Mouse (Mus musculus) spleen, adult 18-20 months (tissue): Measurements from ENCODE around the gene Ndnf.
A peak's percentile ranks its signal among the peaks of the same experiment; 100 is the strongest.

ENCODE experiments used
- DNase-seq, 2 experiments: peaks; one replicate each; pipeline ENCODE4 v3.0.0; 2022; ENCODE audit warnings: mixed read lengths in 2 of 2

Ndnf gene

DNA sequence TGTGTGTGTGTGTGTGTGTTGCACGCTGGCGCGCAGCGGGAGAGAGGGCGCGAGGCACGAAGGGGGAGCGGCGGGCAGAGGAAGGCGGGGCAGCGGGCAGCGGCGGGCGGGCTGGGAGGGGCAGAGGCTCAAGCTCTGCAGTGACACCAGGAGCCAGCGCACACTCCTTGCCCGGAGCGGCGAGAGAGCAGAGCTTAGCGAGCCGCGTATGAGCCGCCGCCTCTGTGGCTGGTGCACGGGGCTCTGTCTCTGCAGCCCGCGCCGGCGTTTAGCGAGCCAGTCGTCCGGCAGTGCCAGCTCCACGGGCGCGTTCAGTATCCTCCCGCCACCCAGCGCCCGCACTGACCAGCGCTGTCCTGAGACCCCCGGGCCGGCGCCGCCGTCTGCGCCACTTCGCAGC, at the start of gene Ndnf:
TSS of gene Ndnf (plus strand) at position 140 of the 400 bp plus-strand sequence.
- peak; percentile 36 to 49 for DNase-seq

DNA sequence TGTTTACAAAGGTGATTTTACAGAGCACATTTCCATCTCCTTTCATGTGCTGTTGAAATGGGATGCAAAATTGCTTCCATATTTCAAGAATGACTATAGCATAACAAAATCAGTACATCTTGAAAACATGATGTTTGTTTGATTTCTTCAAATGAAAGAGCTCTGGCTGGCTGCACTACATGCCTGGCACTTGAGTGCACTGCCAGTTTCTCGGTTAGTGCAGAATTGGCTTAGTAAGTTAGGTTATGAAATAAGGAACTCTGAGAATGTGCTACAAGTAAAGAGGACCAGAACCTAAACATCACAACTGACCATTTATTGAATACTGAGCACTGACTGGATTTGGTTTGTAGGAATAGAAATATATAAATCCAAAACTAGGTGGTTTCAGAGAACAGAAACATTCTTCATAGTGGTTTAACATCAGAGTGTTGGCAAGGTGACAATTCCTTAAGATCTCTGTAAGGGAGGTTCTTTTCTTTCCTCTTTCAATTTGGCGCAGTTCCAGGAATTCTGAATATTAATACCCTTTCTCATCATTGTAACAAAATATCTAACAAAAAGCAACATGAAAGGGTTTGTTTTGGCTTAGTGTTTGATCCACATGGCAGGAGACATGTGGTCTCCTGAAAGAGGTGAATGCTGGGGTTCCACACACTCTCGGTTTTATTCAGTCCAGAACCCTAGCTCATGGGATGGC, 48.2 kb upstream of the Ndnf start:
- no peak for DNase-seq

DNA sequence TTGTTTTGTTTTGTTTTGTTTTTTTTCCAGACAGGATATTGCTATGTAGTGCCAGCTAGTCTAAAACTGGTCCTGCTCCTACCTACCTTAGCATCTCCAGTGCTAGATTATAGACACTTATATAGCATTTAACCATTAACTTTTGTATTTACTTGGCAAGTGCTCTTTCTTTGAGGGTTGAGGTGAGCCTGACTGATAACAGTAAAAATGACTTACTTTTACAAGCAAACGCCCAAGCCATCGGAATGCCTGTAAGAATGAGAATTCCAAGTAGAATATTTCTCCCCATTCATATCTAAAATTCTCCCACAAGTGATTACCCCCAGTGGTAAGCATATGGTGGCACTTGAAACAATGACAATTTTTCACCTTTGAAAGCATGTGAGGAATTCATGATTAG, 40.8 kb upstream of the Ndnf start:
- DNase-seq: no peak

DNA sequence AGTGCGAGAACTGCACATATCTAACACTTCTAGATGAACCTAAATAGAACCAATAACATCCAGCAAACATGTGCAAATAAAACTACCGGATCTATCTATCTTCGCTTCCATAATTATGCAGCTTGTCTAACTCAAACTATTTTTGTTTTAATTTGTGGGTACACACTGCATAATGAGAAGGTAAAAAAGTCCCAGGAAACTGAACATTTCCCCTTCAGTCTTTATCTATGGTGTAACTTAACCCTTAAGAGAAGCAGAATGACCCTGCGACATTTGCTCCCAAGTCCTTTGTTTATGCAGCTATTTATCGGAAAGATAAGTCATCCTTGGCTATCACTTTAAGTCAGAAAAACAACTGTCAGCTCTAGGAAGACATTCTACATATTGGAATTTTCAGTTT, 39.2 kb upstream of the Ndnf start:
- DNase-seq: no peak

DNA sequence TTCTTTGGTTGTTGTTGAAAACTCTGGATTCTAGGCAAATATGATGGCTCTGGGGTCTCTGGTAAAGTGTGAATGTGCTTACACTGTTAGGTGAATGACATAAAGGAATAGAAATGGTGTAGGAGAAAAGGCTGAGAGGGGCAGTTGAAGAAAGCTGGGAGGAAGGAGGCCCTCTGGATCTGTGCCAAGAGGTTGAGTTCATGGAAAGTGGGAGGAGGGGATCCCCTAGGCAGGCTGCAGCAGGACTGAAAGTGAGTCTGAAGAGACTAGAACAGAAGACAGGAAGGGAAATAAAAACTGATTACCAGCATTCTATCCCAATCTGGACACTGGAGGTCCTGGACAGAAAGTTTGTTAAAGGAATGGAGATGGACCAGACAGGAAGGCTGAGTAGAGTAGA, 29.0 kb upstream of the Ndnf start:
- DNase-seq: no peak

DNA sequence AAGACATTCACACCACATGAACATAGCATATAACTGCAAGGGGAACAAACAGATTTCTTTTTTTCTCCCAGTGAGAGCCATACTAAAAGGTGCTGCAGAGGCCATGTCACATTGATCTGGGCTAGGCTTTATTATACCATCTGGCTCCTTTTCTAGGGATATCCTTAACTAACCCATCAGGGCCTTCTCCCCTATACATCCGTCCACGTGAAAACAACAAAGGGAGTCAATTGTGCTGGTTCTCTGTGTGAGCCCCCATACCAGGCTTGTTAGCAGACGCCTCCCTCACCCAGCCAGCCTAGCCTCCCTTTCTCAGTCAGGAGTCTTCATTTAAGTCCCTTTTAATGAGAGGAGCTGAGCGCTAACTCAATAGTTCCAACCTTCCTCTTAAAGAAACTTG, 27.3 kb upstream of the Ndnf start:
- no peak for DNase-seq

DNA sequence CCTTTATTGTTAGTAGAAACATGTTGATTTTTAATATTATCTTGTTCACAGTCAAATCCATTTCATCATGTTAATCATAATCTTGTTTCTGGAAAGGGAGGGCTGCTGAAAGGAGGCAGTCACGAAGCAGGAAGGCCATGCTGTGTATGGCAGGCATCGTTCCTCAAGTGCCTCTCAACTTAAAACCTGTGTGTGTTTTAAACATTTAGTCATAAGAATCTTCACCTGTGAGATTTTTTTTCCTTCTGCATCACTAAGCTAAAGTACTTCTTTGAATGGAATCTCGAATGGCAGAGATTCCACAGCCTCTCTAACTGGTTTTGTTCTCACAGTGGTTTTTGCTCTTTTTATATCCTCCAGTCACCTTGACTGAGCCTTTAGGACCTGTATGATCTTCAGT, 25.0 kb upstream of the Ndnf start:
- DNase-seq: no peak

DNA sequence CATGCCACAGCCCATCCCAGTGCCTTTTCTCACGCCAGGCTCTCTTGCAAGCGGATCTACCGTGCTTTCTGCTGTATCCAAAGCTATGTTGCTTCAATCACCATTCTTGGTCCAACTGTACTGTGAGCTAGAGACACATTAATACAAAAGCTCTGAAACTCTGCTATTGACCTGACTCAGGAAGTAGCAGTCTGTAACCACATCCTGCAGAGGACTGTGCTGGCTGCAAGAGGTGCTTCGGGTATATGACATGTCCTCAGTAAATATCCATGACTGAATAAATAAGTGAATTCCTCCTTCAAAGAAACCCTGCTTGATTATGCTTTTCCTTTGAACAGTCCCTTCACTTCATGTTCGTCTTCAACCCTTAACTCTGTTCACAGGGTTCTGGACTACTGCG, 23.7 kb upstream of the Ndnf start:
- DNase-seq: no peak

DNA sequence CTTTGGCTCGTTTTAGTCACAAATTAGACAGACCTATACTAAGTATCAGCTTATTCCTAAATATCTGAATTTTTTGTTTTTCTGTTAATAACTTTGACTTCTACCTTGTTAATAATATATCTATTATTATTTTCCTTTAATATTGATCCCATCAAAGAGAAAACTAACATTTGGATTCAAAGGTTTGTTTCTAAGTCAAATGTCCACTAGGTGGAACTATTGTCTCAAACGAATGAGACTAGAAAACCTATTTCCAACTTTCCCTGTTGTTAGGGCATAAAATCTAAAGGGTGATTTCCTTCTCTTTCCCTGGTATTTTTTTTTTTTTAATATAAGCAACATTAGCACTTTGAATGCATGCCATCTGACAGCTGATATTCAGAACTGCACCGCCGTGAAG, 20.0 kb upstream of the Ndnf start:
- DNase-seq: no peak

DNA sequence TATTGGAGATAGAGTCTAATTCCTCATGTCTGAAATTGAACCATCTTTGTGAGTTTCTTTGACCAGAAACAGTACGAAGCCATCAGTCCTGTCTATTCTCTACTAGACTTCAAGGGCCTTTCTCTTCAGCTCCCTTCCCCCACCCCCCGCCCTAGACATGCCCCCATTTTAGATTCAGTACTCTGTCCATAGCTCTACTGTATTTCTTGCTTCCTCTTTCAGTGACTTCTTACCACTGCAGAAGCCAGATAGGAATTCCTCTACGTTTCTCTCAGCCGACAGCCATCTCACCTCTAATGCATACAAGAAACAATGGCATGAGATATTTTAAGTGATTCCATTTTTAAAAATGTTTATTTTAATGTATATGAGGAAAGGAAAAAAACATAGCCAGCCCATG, 10.1 kb upstream of the Ndnf start:
- DNase-seq: no peak

DNA sequence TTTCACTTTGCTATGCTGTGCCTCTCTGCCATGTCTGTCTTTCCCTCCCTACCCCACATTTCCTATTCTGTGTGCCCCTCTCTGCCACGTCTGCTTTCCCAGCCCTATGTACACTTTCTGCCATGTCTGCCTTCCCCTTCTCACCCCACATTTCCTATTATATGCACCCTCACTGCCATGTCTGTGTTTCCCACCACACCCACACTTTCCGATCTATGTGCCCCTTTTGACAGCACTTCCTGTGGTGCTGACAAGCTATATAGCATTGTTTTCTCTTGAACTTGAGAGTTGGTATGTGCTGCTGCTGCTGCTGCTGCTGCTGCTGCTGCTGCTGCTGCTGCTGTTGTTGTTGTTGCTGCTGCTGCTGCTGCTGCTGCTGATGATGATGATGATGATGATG, 9.3 kb upstream of the Ndnf start:
- DNase-seq: no peak

DNA sequence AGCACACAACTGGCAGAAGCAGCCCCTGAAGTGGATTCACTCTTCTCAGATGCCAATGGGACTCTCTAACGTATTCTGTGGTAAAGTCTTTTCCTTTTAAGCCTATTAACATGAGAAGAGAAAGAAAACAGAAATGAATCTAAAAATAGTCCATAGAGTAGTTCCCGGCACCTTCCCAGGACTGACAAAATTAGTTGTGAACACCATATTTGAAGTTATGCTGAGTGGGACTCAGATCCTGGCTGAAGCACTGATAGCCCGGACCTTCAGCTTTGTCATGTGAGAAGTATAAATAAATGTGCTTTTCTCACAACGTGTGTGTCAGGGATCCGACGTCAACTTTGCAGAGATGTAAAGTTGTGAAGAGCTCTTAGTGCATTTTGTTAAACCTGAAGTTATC, 7.4 kb upstream of the Ndnf start:
- no peak for DNase-seq

DNA sequence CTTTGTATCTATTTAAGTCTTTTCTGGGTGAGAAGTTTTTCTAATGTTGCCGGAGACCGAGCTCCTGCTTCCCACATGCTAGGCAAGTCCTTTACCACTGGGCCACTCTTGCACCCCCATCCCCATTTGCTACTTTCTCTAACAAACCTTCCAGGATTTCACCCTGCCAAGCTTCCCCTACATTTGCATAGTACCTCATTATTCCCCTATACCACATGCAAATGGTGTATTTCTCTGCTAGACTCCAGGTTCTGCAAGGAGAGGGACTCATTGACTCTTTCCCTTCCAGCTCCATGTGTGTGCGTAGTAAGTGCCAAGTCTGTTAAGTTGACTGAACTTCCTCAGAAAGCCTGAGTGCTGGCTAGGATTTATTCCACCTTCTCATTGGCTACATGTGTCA, 5.1 kb upstream of the Ndnf start:
- DNase-seq: no peak

DNA sequence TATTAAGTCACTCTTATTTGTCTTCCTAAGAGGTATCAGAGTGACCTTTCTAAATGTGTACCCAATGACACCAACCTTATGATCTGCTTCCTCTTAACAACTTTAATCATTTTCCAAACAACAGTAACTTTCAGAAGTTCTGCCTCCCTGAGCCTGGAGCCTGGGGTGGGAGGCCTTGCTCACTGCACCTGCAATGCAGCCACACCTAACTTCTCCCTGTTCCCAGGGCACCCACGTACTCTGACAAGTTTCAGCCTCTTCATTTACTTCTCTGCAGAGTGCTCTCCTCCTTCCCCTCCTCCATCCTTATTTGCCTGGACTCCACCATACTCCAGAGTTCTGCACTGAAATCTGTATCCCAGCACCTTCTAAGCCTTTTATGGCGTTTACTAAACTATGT, 1.4 kb upstream of the Ndnf start:
- DNase-seq: no peak

DNA sequence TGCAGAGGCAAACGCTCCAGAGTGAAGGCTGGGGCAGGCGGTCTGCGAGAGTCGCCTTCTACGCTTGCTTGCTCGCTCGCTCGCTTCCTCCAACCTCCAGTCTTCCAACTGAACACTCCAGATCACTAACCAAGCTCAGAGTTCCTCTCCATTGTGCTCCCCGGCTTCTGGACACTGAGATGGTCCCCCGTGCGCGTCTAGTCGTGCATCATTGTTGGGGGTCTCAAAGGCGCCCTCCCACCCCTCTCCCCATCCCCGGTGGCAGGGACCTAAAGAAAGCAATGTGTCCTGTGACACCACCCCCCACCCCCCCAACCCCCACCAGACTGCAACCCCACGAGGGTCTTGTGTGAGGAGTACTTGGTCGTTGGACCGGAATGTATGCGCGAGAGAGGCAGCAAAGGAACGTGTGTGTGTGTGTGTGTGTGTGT, 394 bp upstream of the Ndnf start:
- no peak for DNase-seq

DNA sequence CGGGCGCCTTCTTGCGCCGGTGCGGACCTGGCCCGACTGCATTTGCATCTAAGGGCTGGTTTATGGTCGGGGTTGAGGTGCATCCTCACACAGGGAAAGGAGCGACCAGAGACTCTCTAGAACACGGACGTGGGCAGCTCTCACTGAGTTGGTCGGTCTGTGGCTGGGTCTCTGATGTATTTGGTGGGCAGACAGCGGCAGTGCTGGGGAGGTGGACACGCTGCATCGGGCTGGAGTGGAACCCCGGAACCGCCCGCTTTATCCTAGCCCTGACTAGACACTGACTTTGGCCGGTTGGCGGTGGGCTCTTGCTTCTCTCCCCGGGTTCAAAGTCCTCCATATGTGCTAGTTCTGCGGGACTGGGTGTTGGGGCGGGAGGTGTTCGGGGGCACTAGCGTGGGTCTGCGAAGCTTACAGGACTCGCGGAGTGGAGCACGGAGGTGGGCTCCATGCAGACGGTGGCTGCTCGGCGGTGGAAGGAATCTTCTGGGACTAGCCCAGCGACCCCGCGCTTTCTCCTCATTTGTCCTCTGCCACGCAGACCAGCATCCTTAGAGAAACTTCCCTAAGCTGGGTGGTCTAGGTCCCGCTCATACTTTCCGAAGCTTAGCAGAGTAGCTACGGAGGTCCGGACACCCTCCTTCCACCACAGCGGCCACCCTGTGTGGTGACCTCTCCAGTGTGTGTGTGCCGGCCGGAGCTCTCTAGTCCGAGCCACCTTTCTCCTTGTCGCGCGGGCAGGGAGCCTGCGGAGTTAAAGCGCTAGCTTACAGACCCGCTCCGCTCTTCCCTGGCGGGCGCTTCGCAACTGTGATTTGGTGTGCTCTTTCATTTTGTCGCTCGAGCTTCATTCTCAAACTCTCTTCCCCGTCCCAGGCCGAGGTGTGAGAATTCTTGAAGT, 991 bp downstream of the Ndnf start:
- DNase-seq: peak in 1 of 2 experiments; percentile 13

DNA sequence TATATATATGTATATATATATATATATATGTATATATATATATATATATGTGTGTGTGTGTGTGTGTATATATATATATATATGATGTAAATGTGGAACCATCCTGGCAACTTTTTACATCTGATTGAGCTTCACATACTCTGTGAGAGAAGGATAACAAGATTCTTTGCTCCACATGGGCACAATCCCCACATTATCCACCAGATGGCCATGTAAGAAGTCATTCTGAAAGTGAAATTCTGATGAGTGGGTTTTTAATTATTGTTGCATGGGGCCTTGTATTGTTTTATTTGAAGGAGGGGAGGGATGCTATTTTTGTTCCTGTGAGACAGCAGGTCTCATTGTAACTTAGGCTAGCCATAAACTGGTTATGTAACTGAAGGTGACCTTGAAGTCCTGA, 22.5 kb downstream of the Ndnf start:
- no peak for DNase-seq

DNA sequence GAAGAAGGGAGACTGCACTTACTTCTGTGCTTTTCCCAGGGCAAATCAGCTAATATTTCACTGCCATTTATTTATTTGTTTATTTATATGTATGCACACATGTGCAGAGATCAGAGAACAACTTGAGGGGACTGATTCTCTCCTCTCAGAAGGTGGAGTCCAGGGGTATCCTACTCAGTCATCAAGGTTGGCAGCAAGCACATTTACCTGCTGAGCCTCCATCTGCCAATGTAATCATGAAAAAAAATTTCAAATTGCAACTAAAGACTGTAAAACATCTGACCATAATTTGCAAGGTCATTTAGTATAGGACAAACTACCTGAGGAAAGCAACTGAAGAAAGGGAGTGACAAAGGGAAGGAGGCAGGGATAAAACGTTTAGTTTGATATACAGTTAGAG, 49.3 kb downstream of the Ndnf start:
- no peak for DNase-seq

DNA sequence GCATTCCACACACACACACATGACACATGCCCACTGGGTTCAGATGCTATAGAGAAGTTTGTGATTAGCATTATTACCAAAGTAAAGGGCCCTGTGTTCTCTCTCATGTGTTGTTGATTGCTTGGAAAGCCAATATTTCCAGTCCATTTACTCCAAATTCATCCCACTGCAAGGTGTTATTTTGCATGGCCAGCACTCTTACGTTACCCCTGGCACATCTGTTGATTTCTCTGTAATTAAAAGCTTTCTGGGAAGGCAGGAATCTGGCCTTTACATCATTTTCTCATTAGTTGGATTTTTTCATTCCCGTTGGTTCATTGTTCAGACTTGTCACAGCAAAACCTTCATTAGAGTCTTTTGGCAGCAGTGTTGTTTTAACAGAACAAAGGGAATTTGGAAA, 54.3 kb downstream of the Ndnf start:
- DNase-seq: no peak

DNA sequence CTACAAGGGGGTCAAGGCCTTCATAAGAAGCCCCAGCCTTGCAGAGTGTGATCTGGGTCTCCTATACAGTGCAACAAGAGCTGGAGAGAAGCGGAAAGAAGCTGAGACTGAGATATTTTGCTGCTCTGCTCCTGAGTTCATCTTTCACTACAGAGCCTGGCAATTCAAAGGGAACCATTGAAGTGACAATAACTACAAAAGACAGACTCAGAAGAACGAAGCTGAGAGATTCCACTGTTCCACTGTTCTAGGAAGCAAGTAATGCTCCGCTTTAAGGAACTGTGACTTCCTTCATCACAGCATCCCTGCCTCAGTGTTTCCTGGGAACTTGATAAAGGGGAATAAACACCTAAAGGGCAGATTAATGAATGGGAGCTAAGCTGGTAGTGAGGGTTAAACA, 56.9 kb downstream of the Ndnf start:
- no peak for DNase-seq

DNA sequence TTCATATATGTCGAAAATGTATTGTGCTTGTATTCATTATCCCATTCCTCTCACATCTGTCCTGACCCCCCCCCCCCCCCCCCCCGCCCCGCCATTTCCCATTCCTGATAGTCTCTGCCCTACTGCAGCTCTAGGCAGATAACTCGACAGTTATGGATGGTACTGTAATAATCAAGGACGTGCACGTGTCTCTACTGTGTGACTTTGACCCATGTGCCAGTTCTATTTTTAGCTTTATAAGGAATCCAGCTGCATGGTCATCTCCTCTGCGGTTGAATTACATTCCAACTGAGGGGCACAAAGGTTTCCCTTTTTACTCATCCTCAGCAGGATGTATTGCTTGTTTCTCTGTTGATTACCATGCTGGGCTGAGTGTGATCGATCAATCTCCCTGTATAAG, 68.1 kb downstream of the Ndnf start:
- DNase-seq: no peak

DNA sequence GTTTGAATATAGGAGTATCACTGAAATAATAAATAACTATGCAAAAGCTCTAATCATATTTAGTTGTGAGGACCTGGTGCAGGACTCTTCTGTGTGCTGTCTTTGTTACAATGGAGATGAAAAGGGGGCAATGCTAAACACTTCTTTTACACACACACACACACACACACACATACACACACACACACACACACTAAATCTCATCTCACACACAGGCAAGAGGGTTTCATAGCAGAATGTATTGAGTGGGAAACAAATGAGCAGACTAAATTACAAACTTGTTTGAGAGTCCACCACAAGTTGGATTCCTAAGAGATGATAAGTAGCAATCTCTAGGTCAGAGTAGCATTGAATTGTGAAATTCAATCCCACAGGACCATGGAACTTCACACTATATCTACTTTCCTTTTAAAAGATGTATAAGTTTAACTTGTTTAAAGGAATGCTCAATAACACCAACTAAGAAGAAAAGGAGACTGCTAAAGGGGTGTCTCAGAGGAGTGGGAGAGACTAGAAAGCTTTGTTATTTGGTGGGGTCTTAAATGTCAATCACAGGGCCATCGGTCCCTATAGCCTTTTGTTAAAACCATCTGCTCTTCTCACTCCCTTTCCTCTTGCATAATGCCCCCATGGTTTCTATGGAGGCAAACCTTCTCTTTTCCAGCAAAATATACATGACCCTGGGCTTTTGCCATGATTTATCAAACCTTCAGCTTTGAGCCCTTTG, 71.9 kb downstream of the Ndnf start:
- no peak for DNase-seq

DNA sequence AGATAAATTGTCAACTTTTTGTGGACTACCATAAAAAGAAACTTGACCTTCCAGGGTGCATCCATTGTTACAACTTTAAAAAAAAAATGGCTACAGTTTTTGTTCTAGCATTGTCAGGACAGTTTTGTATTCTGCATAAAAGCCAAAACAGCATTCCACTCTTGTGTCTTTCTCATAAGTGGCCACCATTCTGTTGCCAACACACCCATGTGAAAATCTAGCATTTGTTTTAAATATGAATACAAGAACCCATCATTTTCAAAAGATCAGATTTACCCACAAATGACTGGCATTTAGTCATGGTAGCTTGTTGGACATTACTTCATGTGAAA, 72.4 kb downstream of the Ndnf start:
- no peak for DNase-seq

DNA sequence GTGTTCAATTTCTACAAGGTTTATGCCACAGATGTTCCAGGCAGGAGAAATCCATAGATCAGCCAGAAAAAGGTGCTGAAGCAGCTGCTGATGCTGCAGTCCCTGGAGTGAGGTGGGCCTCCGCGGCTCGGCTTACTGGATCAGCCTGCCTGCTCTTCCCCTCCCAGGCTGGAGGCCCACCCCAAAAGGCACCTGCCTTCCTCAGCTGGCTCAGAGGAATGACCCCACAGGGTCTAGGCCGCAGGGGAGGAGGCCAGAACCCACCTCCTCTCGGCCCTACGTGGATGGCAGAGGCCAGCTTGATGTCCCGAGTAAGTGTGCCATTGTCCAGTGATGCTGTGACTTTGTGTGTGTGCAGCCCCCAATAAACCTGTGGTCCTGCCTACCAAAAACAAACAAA, 86.8 kb downstream of the Ndnf start:
- no peak for DNase-seq
